Mouse (Mus musculus): Measurements from ENCODE around the gene Slc6a9.

The Slc6a9 gene

DNA sequence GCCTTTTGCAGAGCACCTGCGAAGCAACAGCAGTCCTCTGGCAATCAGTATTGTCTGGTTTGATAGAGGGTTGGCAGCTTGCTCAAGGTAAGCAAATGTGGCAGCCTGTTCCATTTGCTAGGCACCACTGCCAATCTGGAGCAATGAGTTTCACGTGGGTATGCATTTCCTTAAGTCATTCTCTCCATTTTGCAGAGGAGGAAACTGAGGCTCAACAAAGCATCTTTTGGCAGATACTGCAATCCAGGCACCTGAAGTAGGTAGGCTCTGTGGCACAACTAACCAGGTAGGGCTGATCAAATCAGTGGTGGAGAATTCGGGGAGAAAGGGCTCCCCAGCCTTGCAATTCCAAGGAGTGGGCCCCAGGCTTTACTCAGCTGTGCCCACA, at the start of gene Slc6a9:
TSS of gene Slc6a9 (plus strand) at position 50 of the 388 bp plus-strand sequence.
- no peak for DNase-seq

DNA sequence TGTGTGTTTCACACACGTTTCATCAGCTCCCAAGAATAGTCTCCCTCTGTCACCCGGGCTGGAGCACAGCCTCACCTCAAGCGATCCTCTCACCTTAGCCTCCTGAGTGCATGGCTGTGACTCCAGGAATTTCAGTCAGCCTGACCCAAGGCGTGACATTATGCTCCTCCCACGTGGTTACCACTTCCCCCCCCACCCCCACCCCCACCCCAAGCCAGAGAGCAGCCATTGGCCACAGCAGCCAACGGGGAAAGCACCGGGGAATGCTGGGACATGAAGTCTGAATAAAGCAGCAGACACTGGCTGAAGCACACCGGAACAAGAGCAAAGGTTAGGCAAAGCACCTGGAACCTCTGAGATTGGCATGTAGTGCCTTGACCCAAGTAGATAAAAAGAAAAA, 47.3 kb upstream of the Slc6a9 start:
- no peak for DNase-seq

DNA sequence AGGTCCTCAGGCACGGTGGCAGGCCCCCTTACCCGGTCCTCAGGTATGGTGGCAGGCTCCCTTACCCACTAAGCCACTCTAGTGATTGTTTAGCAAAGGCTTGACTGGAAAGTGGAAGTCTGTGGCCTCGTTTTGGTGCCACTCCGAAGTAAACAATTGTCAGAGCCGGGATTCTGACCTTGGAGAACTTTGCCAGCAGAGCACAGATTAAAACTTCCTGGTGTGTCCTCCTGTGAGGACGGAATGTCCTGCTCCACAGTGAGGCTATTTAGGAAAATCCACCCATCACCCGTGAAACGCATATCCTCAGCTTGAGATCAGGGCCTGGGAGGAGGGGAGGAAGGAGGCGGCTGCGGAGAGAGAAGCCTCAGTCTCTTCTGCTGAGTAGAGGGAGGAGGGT, 46.0 kb upstream of the Slc6a9 start:
- no peak for DNase-seq

DNA sequence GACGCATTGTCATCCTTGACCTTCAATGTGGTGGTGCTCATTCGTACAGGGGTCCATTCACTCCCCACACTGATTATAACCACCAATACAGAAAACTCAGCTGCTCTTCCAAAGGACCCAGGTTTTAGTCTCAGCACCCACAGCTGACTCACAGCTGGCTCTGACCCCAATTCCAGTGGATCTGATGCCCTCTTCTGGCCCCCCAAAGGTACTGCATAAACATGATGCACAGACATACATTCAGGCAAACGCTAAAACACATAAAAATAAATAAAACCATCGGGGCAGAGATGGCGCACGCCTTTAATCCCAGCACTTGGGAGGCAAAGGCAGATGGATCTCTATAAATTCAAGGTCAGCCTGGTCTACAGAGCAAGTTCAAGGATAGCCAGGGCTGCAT, 34.4 kb upstream of the Slc6a9 start:
- DNase-seq = no peak

DNA sequence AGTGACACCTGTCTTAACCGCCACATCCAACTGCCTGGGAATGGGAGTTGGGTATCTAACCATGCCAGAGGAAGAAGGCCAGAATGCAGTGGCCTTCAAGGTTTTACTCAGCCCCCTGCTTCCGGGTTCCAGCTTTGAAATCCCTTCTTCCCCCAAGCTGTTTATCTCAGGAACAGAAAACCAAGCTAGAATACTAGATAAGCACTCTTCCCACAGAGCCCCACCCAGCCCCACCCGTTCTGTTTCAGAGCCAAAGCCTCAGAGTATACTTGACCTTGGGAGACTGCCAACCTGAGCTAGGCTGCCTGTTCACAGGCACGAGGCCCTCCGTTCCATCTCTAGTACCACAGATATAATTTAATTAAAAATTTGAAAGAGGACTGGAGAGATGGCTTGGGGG, 27.3 kb upstream of the Slc6a9 start:
- DNase-seq = no peak

DNA sequence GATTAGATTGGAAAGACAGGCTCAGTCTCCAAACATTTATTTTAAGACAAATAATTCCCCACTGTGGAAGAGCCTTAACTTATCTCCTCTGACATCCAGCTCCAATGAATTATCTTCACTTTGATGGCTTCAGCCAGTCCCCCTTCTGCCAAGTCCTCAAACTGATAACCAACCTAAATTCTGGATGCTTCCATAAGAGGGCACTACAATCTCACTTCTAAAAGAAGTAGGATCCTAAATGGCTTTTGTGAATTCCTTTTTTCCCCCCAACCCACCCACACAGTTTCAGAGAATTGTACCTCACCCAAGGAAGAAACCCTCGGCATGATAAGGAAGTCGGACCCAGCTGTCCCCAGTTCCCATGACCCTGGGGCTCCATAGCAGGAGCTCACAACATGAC, 23.4 kb upstream of the Slc6a9 start:
- no peak for DNase-seq

DNA sequence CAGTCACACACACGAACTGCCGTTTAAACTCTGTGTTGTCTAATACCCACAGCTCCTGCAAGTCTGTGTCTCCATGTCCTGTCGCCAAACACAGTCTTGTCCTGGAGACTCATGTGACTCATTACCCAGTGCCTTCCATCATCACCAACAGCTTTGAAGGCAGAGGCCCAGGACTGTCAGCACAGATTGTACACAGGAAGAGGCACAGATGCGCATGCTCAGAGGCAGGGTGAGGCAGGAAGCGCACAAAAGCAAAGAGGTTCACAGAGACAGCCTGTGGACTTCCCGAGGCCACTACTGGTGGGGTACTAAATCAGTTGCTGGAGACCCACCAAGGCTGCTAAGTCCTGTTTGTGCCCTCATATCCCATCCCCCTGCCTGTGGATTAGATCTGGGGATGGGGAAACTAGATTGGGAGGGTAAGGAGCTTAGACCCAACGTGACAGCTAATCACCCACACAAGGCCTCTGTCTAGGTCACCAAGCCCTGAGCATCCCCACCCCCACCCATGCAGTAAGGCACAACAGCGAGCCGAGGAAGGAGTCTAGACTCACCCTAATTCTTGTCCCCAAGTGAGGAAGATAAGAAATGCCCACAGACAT, 20.6 kb upstream of the Slc6a9 start:
- DNase-seq = peak; percentile 59

DNA sequence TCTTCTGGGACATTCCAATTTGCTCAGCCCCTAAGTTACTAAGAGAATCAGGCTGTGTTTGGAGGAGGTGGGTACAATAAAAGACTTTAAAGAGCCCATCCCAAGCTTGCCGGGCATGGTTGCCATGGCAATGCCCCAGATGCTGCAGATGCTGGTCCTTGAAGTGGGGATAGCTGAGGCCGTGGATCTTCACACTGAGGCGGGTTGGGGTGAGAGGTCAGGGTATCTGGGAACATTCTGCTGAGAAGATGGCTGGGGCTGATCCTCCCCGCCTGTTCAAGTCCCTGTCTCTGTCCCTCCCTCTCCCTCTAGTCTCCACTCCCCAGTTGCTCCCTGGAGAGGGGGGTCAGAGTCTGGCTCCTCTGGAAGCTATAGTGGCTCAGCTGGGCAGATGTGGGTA, 20.0 kb upstream of the Slc6a9 start:
- DNase-seq = no peak

DNA sequence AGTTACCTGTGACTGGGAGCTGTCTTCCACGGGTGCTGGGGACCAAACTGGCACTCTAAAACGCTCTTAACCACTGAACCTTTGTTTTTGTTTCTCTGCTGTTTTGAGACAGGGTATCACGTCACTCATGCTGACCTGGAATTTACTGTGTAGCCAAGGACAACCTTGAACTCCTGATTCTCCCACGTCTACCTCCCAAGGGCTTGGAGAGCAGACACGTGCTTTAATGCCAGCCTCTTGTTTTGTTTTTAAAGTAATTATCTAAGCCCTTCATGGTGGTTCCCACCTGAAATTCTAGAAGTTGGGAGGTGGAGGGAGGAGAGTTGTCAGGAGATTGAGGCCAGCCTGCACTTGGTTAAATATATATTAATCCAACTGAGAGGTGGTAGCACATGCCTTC, 17.5 kb upstream of the Slc6a9 start:
- no peak for DNase-seq

DNA sequence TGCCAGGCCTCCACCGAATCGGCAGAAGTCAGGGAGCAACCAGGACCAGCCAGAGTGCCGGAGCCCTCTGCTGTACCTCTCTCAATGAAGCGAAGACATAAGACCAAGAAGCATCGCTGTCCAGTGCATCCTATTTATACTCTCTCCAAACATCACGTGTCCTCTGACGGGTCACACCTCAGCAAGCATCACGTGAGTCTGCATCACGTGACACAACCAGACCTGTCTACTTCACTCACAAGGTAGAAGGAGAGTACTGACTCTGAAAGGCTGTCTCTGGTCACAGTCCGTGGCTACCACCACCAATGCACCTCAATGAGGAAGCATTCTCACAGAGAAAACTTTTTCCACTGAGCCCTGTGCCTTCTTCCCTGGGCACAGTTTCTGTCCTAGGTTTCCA, 16.3 kb upstream of the Slc6a9 start:
- no peak for DNase-seq

DNA sequence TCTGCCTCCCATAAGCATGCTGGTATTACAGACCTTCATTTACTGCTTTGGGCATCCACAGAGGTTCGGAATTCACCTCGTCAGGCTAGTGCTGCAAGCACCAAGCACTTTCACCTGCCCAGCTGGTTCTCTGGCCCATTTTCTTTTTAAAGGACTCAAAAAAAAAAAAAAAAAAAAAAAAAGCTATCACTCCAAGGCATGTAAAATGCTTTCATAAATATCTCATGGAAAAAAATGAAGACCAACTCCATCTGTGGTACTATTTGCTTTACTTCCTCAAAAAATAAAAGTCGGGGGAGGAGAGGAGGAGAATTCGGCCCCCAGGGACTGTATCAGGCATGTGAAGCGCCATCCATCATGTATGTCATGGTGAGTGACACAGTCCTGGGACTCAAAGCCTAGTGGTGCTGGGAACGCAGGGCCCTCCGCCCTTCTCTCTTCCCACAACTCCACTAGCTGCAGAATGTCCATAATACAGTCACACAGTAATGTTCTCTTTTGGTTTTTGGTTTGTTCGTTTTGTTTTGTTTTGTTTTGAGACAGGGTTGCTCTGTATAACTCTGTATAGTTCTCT, 5.6 kb upstream of the Slc6a9 start:
- DNase-seq = no peak

DNA sequence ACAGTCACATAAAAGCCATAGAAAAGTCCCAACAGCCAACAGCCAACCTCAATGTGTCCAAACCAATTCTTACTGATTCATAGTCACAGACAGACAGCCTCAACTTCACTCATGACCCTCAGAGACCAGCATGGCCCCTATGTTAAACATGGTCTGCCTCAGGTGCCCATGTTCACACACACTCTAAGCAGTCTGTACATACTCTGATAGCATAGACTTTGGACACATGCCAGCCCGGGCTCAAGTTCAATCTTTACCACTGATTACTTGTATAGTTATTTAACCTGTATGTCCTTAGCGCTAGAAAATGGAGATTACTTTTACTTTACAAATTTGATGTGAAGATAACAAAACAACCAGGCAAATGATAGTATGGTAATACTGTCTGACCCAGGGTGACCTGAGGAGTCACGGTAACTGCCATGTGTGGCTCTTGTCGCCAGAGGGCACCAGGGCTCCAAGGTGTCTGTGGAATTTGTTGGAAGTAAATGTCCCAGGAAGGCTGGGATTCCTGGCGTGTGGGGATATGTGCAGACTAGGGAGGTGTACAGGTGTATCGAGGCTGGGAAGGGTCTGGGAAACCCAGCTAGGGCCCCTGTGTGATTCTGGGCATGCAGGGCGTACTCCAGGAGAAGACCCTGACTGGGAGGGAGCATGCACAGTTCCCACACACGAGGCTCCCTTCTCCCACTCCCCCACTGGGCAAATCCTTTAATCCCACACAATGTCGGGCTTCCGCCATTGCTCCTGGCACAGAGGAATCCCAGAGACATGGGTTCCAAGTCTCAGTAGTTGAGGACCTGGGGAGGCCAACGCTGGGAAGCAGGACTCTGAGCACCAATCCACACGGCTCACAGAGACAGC, 4.8 kb upstream of the Slc6a9 start:
- DNase-seq = peak; percentile 22

DNA sequence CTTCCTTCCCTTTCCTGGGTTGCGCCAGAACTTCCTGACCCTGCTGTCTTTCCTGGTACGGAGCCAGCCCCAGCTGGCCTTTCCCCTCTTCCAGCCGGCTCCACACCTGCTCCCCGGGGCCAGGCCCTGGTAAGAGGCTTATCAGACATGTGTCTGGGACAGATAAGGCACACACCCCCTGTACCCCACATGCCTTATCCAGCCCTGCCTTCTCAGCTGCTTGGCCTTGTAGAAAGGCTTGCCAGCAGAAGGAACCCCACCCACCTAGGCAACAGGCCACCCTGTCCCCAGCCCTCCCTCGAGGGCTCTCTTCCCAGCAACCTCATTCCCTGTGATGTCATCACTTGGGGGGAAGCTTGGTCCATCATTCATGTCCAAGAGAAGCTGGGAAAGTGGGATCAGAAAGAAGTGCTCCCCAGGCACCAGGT, 4.2 kb upstream of the Slc6a9 start:
- no peak for DNase-seq

DNA sequence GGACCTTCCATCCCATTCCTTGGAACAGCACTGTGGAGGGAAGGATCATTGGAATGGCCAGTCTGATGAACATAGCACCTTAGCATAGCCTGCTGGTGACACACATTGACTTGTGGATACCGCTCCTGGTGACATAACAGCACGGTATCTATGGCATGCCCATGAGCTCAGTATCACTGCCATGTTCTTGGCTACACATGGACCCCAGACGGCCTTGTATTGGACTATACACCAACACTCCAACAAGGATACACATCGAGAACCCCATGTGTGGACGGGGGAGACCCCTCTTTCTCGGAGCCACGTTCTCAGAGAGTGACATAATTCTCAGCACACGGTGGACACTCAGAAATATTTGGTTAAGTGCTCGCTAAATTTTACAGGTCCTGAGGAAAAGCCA, 3.5 kb upstream of the Slc6a9 start:
- no peak for DNase-seq

DNA sequence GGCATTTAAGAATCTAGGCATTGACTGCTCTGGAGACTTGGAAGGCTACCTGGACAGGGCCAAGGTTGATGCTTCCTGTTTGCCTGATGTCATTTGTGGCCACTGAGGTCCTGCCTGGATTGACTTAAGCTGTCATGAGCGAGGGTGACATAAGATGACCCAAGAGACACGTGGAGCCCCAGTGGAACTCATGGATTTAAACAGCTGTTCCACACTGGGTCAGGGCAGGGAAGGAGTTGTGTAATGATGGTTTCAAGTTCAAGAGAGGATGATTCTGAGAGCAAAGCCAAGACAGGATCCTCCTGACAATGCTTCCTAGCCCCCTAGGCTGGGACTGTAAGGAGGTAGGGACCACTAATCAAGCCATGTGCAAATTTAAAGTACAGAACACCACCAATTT, 2.8 kb upstream of the Slc6a9 start:
- no peak for DNase-seq

DNA sequence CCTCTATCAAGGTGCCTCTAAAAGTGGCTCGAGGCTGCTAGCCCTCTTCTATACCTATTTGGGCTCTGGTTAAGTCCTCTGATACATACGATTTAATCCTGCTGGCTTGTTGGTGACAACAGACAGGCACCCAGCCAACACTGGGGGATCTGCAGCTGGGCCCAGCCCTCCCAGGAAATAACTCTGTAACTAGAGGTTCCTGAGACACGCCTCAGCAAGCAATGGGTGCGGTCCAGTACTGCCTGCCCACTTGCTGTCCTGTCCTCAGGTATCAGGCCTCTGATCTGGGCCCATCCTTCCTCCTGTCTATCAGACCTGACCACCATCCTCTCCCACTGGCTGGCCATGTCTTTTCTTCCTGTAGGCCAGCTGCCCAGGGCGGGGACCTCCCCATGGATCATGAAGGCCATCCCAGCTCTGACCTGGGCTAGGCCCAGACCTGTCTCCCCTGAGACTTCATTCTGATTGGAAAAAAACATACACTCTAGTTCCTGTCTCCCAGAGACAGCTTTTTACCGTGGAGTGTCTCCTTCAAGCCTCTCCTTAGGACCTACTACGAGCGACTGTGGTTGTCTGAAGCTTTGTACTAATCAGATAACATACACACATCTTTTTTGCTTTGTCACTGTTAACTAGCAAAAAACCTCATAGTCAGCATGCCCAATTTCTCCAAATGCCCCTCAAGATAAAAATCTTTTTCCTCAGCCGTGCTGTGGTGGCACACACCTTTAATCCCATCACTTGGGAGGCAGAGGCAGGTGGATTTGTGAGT, 2.2 kb upstream of the Slc6a9 start:
- DNase-seq = no peak

DNA sequence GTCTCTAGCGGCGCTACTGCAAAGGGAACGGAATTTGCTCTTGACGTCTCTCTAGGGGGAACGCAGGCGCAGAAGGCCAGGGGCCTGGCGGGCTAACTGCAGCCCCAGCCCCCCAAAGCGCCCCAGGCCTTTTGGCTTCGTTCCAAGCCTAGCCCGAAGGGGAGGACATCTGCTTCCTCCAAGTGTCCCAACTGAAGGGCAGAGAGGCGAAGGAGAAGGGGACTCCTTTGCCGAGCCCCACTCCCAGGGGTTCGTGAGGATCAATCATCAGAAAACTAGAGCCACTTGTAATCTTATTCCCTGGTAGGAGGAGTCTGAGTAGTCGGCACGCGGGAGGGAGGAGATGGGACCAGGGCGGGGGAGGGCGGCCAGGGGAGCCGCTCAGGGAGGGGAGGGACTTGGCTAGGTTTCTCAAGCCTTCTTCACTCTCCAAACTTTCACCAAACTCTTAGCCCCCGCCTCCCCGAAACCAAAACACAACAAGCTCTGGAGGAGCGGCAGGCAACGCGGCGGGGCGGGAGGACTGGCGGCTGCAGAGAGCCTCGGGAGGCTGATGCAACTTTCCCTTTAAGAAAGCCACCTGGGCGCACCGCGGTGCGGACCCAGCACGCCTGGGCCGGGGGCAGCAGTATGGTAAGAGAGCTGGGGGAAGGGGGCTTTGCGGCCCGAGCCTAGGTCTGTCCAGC, 682 bp downstream of the Slc6a9 start:
- peak; percentile 42 for DNase-seq

DNA sequence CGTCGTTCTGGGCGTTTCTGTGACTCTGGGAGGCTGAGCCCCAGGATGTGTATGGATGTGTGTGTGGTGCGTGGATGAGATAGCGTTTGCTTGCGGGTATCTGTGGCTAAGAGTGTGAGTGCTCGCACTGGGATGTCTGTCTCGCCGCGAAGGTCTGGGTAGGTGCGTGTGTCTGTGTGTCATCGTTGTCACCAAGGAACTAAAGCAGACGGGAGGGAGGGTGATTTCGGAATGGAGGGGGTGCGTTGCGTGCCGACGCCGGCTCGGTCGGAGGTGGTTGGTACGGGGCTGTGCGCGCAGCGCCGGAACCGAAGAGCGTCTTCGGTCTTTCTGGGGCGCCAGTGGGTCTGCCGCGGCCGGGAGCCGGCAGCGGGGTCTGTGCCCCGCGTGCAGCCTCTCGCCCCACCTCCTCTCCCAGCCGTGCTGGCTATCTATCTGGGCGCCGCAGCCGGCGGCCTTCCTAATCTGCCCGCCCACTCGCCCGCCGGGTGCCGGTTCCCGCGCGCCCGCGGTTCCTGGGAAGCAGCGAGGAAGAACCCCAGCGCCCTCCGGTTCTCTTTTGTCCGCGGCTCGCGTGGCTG, 1.3 kb downstream of the Slc6a9 start:
- DNase-seq = peak; percentile 38

DNA sequence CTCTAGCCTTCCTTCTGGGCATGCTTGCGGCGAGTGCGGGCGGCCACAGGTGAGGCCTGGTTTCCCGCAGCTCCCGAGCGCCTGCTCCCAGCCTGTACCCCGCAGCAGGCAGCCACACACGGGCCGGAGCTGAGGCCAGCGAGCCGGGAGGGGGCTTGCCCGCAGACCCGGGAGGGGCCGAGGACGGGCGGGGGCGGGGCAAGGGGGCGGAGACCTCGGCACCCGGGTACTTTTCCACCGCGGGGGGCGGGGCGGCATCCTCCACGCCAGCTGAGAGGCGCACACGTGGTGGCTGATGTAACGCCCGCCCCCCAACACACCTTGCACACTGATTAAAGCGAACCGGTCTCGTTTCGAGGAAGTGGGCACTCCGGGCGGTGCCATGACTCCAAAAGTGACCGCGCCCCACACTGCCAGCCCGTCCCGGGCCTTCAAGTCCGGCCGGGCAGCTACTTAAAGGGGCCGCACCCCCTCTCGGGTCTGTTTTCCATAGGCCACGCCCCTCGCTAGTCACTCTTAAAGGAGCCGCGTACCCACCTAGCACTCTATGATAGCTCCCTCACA, 2.0 kb downstream of the Slc6a9 start:
- DNase-seq = peak; percentile 91

DNA sequence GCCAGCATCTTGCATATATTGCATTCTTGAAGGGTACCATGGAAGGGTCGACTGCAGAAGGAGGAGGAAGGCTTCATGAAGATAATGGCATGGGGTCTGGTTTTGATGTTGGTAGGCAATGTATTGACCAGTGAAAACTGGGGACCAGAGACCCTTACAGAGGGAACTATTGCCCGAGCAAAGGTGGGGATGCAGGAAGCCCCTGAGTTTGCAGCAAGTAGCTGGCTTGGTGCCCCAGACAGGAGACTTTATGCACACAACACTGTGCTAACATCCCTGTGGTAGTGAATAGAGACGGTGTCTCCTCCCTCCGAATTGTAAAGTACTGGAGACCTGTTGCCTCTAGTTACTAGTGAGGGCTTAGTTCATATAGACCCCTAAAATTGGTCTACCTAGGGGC, 3.0 kb downstream of the Slc6a9 start:
- DNase-seq = no peak

DNA sequence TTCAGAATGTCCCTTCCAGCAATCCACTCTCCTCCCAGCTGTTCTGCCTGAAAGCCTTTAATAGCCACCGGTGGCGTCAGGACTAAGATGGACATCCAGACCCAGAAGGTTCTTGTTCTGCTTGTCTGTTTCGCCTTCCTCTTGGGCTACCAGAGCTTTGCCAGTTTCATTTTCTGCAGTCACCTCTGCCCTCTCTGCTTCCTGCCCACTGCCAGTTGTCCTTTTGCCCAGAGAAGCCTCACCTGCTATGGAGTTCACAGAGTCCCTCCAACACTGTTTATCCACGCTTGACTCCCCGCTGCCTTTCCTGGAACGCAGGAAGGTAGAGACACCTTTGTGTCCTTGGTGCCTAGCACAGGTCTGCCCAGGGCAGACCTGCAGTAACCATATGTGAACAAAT, 5.1 kb downstream of the Slc6a9 start:
- no peak for DNase-seq

DNA sequence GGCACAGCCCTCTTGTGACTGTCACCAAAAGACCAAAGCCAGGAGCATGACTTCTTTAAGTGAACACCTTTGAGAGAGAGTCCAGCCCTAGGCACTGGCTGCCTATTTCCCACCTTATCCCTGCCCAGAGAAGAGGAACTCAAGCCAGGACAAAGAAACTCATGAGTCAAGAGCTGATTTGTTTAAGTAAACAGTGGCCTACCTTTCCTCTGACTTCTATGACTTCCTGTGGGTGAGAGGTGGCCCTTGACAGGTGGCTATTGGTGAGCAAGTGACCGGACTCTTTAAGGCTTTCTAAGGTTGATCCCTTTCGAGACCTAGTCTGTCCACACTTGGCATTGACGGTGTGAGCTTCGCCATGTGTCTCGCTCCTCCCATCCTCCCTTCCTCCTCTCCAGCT, 6.5 kb downstream of the Slc6a9 start:
- DNase-seq = no peak
